Mouse (Mus musculus) stomach, postnatal 0 days (tissue): ENCODE data around the gene Erh. TPM values are rescaled to one million over a fixed set of nuclear protein-coding genes. Genes with fewer than 3 reads are reported as not detected.

ENCODE experiments used
- ATAC-seq: fragments of 200-750 bp; cut with Nextera tagmentation; 2 replicates; pipeline ENCODE4 v1.8.0; 2017; ENCODE audit not compliant: low FRiP score, low TSS enrichment
- DNase-seq: peaks from one replicate; pipeline ENCODE4 v3.0.0-alpha.2; 2016; ENCODE audit warnings: low spot score
- H3K27ac ChIP-seq: fragments of 300-500 bp; sonication (generic); replicated peaks from 2 replicates; pipeline ENCODE4 v1.5.1; 2014; ENCODE audit warnings: mild to moderate bottlenecking, control low read depth
- H3K27me3 ChIP-seq: fragments of 300-500 bp; sonication (generic); 2 replicates; pipeline ENCODE4 v1.6.1; 2014; ENCODE audit warnings: low read length; ENCODE audit not compliant: control insufficient read depth, insufficient read depth
- H3K36me3 ChIP-seq: fragments of 300-500 bp; sonication (generic); 2 replicates; pipeline ENCODE4 v1.6.1; 2014; ENCODE audit warnings: low read length, mixed read lengths; ENCODE audit not compliant: control insufficient read depth, insufficient read depth
- H3K4me1 ChIP-seq: fragments of 300-500 bp; sonication (generic); replicated peaks from 2 replicates; pipeline ENCODE4 v1.6.1; 2014; ENCODE audit warnings: antibody characterized with exemption; ENCODE audit not compliant: control insufficient read depth, insufficient read depth
- H3K4me2 ChIP-seq: fragments of 300-500 bp; sonication (generic); replicated peaks from 2 replicates; pipeline ENCODE4 v1.6.1; 2014; ENCODE audit warnings: low read depth, mild to moderate bottlenecking, control low read depth, moderate library complexity
- H3K4me3 ChIP-seq: fragments of 300-500 bp; sonication (generic); 2 replicates; pipeline ENCODE4 v1.5.1; 2014; ENCODE audit warnings: low read depth, low read length, control low read depth
- H3K9ac ChIP-seq: fragments of 300-500 bp; sonication (generic); 2 replicates; pipeline ENCODE4 v1.6.1; 2014; ENCODE audit warnings: mild to moderate bottlenecking, low read length, control low read depth, mixed read lengths
- H3K9me3 ChIP-seq: fragments of 300-500 bp; sonication (generic); 2 replicates; pipeline ENCODE4 v1.6.1; 2016; ENCODE audit warnings: low read length; ENCODE audit not compliant: control insufficient read depth
- CTCF ChIP-seq: IDR thresholded peaks from 2 replicates; pipeline ENCODE4 v1.5.1; 2016; ENCODE audit warnings: antibody characterized with exemption, low read depth, mild to moderate bottlenecking, moderate library complexity
- EP300 ChIP-seq: optimal IDR thresholded peaks from 2 replicates; pipeline ENCODE3; 2016; ENCODE audit warnings: antibody characterized with exemption
- WGBS: fragments of 180-500 bp; shearing (Covaris S2); extraction: QIAGEN DNeasy Blood & Tissue Kit; methylation state at CpG from one replicate; pipeline ENCODE4 v1.1.7; 2014; 5-methylcytosine and 5-hydroxymethylcytosine counted together
- polyA plus RNA-seq: library from polyadenylated mRNA; unstranded; fragments of >200 nt; fragmentation: Nextera tagmentation; extraction: Ambion mirVana; gene quantifications from 2 replicates; pipeline ENCODE4 v1.2.1, GENCODE M21; 2015

The Erh gene
- polyA plus RNA-seq, 1 experiment from 2014 or later = 131 TPM

DNA sequence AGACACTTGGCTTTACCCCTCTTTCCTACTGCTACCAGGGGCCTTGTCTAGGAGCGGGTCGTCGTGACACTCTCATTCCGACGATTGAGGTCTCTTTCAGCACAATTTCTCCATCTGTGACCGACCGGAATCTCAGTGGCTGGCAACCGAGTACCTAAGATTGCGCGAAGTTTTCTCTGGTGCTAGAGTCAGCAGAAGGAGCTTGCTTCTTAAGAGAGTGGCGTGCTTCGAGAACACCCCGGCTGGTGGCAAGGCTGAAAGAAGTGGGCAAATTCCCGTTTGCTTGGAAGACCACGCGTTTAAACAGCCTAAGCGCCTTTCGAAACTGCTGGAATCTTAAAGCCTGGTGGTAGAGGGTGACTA lies 346 bp upstream of the Erh start:
- 0 out of 2 replicates have a peak, but pooled peaks have one; percentile 1 for ATAC-seq
- Histone ChIP-seq H3K27me3 (no peaks in the 10 kb centered on the region), H3K27ac (peak overlapping the region; percentile 94), H3K4me1 (peaks cover 5% of the 10 kb centered on the region; the same call in 1 of the 2 replicates), H3K4me2 (peak overlapping the region; percentile 87), H3K9me3 (no peaks in the 10 kb centered on the region), H3K4me3 (peak overlapping the region; percentile 85), H3K9ac (peak overlapping the region; percentile 92), H3K36me3 (peaks cover 8% of the 10 kb centered on the region)
- WGBS = 5% methylated on average over 18 of the region's 18 CpGs
- DNase-seq = no peak
- no peak for TF ChIP-seq CTCF
- TF ChIP-seq EP300 = no peak

DNA sequence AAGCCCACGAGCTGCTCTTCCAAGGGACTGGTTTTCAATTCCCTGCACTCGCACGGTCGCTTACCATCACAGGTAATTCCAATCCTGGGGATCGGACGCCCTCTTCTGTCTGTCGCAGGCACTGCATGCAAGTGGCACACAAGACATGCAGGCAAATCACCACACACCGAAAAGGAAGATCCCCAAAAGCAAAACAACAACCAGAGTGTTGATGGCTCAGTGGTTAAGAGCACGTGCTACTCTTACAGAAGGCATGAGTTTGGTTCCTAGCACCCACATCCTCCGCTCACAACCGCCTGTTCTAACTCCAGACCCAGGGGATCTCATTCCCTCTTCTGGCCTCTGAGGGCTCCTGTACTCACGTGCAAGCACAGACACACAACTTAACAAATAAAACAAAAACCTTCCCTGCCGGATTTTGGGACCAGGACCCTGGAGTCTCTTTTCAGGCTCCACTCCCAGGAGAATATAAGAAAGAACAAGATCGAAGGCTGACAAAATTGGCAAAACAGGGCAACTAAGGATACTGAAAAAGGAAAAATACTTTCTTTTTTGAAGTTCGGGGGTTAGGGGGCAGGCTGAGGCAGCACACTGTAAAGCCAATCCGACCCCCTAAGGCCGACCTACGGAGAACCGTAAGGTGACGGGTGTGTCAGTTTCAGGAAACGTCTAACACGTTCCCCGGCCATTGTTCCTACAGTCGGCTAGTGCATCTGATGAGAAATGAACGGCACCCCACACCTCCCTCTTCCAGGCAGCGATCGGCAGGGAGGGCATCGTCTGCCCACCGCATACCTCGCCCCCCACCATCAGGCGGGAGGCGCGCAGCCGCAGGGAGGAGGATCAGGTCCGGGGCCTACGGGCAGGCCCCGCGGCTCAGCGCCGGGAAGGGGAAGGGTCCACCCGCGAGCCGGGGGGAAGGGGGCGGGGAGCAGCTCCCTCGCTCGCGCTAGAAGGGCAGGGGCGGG lies 1.1 kb downstream of the Erh start:
- peak overlapping the region; percentile 92 for H3K9ac ChIP-seq
- 2% methylated on average over 47 of the region's 48 CpGs for WGBS
- H3K36me3 ChIP-seq = peaks cover 17% of the 10 kb centered on the region
- no peaks in the 10 kb centered on the region for H3K9me3 ChIP-seq
- ATAC-seq (peak; percentile 54), DNase-seq (peak; percentile 71)
- peaks cover 5% of the 10 kb centered on the region; the same call in 1 of the 2 replicates for H3K4me1 ChIP-seq
- H3K4me2 ChIP-seq = peak overlapping the region; percentile 87
- peak overlapping the region; percentile 94 for H3K27ac ChIP-seq
- peak overlapping the region; percentile 85 for H3K4me3 ChIP-seq
- peak; percentile 80 for TF ChIP-seq CTCF
- no peak for TF ChIP-seq EP300
- no peaks in the 10 kb centered on the region for H3K27me3 ChIP-seq

DNA sequence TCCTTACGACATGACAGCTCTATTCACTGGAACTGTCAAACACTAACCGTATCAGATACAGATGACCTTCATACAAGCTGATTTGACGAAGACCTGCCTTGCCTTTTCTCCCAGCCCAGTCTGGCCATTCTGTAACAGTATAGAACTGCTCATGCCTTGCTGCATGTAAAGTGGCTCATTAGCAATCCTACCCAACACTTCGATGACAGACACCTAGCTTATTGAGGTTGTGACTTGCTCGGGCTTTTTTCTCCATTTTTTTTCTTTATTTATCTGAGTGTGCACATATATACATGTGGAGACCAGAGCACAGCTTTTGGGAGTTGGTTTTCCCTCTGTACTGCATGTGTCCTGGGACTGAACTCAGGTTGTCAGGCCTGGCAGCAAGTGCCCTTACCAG lies 12.4 kb downstream of the Erh start:
- 78% methylated on average over 5 of the region's 5 CpGs for WGBS
- DNase-seq (no peak), ATAC-seq (no peak)
- Histone ChIP-seq H3K9ac (no peak overlapping the region), H3K4me2 (no peak overlapping the region), H3K4me3 (no peak overlapping the region), H3K9me3 (no peaks in the 10 kb centered on the region), H3K27ac (no peak overlapping the region), H3K36me3 (peaks cover 23% of the 10 kb centered on the region), H3K4me1 (no peaks in the 10 kb centered on the region), H3K27me3 (no peaks in the 10 kb centered on the region)
- TF ChIP-seq EP300 (no peak), CTCF (no peak)

DNA sequence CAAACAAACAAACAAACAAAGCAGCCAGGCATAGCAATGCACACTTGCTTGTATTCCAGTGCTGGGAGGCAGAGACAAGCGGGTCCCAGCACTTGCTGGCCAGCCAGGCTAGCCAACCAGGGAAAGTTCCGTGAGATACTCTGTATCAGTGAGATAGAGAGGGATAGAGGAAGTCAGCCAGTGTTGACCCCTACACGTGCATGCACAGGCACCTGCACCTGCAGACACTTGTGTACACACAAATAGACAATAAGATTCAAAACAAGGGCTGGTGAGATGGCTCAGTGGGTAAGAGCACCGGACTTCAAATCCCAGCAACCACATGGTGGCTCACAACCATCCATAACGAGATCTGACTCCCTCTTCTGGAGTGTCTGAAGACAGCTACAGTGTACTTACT lies 23.6 kb downstream of the Erh start:
- no peaks in the 10 kb centered on the region for H3K4me1 ChIP-seq
- no peak overlapping the region for H3K4me2 ChIP-seq
- DNase-seq = no peak
- no peaks in the 10 kb centered on the region for H3K9me3 ChIP-seq
- TF ChIP-seq EP300 (no peak), CTCF (no peak)
- no peak overlapping the region for H3K27ac ChIP-seq
- no peaks in the 10 kb centered on the region for H3K27me3 ChIP-seq
- no peak overlapping the region for H3K4me3 ChIP-seq
- H3K36me3 ChIP-seq = no peaks in the 10 kb centered on the region
- ATAC-seq = no peak
- H3K9ac ChIP-seq = no peak overlapping the region
- 74% methylated on average over 5 of the region's 5 CpGs for WGBS

DNA sequence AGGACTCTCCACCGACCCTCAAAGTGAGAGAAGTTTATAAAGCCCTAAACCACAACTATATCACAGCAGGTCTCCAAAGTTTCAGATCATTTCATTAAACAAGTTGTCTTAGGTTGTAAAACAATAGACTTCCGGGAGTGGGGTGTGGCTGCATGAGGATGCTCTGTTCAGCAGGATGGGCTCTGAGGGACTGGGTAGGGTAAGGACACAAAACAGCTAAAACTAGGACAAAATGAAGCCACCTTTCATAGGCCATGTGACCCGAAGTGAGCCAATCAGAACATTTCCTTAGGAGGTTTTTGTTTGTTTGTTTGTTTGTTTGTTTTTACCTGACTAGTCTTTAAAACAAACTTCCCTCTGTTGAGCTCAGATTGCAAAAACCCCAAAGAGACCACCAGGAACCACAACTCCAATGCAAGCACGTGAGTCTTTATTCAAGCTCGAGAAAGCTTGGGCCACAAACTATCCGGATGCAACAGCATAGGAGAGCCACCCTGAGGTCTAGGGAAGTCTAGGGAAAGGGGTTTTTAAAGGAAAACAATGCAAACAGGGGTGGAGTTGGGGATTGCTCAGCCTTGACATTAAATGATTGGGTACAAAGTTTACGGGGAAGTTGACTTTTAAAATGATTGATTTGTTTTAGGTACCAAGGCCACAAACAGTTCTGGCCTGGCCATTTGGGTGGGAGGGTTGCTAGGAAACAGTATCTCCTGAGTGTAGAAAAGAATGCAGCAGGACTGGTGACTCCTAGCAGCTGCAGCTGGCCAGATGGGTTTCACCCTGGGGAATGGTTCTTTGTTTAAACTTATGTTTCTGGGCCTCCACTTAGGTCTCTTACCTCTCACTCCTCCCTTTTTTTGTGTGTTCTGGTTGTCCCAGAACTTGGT lies 28.5 kb downstream of the Erh start:
- Histone ChIP-seq H3K27ac (no peak overlapping the region), H3K4me1 (no peaks in the 10 kb centered on the region), H3K36me3 (no peaks in the 10 kb centered on the region), H3K9me3 (no peaks in the 10 kb centered on the region), H3K4me2 (no peak overlapping the region), H3K27me3 (no peaks in the 10 kb centered on the region), H3K4me3 (no peak overlapping the region), H3K9ac (no peak overlapping the region)
- 35% methylated on average over 7 of the region's 7 CpGs for WGBS
- TF ChIP-seq EP300 = no peak
- ATAC-seq (peak; percentile 78), DNase-seq (peak; percentile 51)
